Mouse (Mus musculus) hindbrain, embryonic 14.5 days (tissue): ENCODE measurements around the gene Prickle2. TPM values are rescaled to one million over a fixed set of nuclear protein-coding genes. Genes with fewer than 3 reads are reported as not detected.
A peak's percentile ranks its signal among the peaks of the same experiment; 100 is the strongest.

Source experiments
- ATAC-seq: fragments of 200-750 bp; cut with Nextera tagmentation; 2 replicates; pipeline ENCODE4 v1.8.0; 2017; ENCODE audit warnings: moderate number of reproducible peaks, mild to moderate bottlenecking, moderate TSS enrichment, moderate library complexity; ENCODE audit not compliant: low FRiP score
- DNase-seq: peaks from one replicate; pipeline ENCODE4 v3.0.0-alpha.2; 2015; ENCODE audit warnings: low spot score
- H3K27ac ChIP-seq: fragments of 300-500 bp; sonication (generic); 2 replicates; pipeline ENCODE4 v1.5.1; 2014; ENCODE audit warnings: mild to moderate bottlenecking, moderate library complexity
- H3K27me3 ChIP-seq: fragments of 300-500 bp; sonication (generic); 2 replicates; pipeline ENCODE4 v1.6.1; 2014; ENCODE audit warnings: mild to moderate bottlenecking, low read length, mixed read lengths; ENCODE audit not compliant: control insufficient read depth, insufficient read depth
- H3K36me3 ChIP-seq: fragments of 300-500 bp; sonication (generic); replicated peaks from 2 replicates; pipeline ENCODE4 v1.6.1; 2014; ENCODE audit not compliant: control insufficient read depth, insufficient read depth
- H3K4me1 ChIP-seq: fragments of 300-500 bp; sonication (generic); replicated peaks from 2 replicates; pipeline ENCODE4 v1.6.1; 2014; ENCODE audit warnings: antibody characterized with exemption, low read length, mixed read lengths; ENCODE audit not compliant: control insufficient read depth, insufficient read depth
- H3K4me2 ChIP-seq: fragments of 300-500 bp; sonication (generic); replicated peaks from 2 replicates; pipeline ENCODE4 v1.6.1; 2014; ENCODE audit warnings: mild to moderate bottlenecking, moderate library complexity
- H3K4me3 ChIP-seq: fragments of 300-500 bp; sonication (generic); replicated peaks from 2 replicates; pipeline ENCODE4 v1.5.1; 2014; ENCODE audit warnings: mild to moderate bottlenecking, low read length
- H3K9ac ChIP-seq: fragments of 300-500 bp; sonication (generic); 2 replicates; pipeline ENCODE4 v1.6.1; 2014
- H3K9me3 ChIP-seq: fragments of 300-500 bp; sonication (generic); 2 replicates; pipeline ENCODE4 v1.6.1; 2016; ENCODE audit warnings: low read length; ENCODE audit not compliant: control insufficient read depth
- WGBS: fragments of 180-500 bp; shearing (Covaris S2); extraction: QIAGEN DNeasy Blood & Tissue Kit; methylation state at CpG from one replicate; pipeline ENCODE4 v1.1.7; 2014; 5-methylcytosine and 5-hydroxymethylcytosine counted together
- polyA plus RNA-seq: library from polyadenylated mRNA; unstranded; fragments of >200 nt; fragmentation: Nextera tagmentation; extraction: Ambion mirVana; gene quantifications from 2 replicates; pipeline ENCODE4 v1.2.1, GENCODE M21; 2014

Gene Prickle2
- polyA plus RNA-seq: 18.6 and 20.2 TPM in 2 replicates

DNA sequence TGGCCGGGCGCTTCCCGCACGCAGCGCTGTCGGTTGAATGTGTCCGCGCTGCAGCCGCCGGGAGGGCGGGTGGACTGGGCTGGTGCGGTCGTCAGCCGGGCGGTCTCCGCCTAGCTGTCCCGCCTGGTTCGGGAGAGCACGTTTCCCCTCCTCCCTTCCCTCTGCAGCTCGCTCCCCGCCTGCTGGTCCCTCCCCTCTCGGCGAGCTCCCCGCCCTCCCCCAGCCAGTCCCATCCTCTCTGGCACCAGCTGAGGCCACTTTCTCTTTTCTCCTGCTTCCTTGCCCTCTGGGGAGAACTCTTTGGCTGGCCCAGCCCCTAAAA lies at the start of gene Prickle2:
Gene Prickle2, minus strand, starts transcription at position 11 of the 322 bp plus-strand sequence.
- Histone ChIP-seq H3K36me3 (0 out of 2 replicates have a peak, but pooled peaks cover 7% of the 10 kb centered on the region), H3K9ac (peak within 1 kb of the TSS; percentile 80), H3K4me2 (peak within 1 kb of the TSS; percentile 68), H3K4me1 (peaks cover 32% of the 10 kb centered on the region), H3K4me3 (peak within 1 kb of the TSS; percentile 82), H3K27me3 (no peaks in the 10 kb centered on the region), H3K9me3 (no peaks in the 10 kb centered on the region), H3K27ac (peak within 1 kb of the TSS; percentile 65)
- DNase-seq (peak; percentile 64), ATAC-seq (peak; percentile 92)
- 0% methylated on average over 13 of the region's 24 CpGs for whole genome bisulfite sequencing

DNA sequence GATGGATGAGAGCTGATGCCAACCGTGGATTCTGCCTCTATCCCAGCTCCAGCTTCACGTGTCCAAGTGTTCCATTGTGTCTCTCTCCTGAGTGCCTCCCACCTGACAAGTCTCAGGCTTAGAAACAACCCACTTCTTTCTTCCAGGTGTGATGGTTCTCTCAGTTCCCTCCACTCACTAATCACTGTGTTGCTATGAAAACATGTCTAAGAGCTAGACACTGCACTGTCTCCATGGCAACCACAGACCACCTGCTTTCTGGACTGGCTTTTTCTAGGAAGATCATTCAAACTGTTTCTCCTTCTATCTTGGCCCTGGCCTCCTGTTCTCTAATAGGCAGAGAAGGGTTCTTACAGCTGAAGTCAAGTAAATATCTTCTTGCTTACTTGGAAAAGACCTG lies 46.8 kb upstream of the Prickle2 start:
- Histone ChIP-seq H3K4me2 (no peak overlapping the region), H3K4me1 (no peaks in the 10 kb centered on the region), H3K36me3 (no peaks in the 10 kb centered on the region), H3K9me3 (no peaks in the 10 kb centered on the region), H3K9ac (no peak overlapping the region), H3K27me3 (no peaks in the 10 kb centered on the region), H3K4me3 (no peak overlapping the region), H3K27ac (no peak overlapping the region)
- no peak; the same call in 1 of the 2 replicates for ATAC-seq
- WGBS: 78% methylated on average over 2 of the region's 2 CpGs
- DNase-seq: no peak

DNA sequence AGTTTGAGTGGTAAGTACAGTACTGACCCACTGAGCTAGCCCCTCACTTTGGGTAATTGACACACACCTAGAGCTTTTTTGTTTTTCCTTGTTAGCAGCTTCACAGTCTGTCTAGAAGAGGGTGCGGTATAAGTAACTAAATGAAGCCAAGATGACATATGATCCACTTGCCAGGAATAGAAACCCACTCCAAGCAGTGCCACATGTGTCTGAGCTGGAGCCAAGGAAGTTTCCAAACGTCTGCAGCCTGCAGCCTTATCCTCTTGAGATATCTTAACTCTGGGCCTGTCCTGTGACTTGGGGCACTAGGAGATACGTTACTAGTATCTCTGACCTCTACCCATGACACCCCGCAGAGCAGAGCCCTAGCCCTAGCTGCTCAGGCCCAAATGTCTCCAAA lies 43.5 kb upstream of the Prickle2 start:
- Histone ChIP-seq H3K27ac (no peak overlapping the region), H3K4me3 (no peak overlapping the region), H3K4me2 (no peak overlapping the region), H3K36me3 (no peaks in the 10 kb centered on the region), H3K4me1 (no peaks in the 10 kb centered on the region), H3K9ac (no peak overlapping the region), H3K27me3 (no peaks in the 10 kb centered on the region), H3K9me3 (no peaks in the 10 kb centered on the region)
- ATAC-seq (no peak), DNase-seq (no peak)
- WGBS: 69% methylated on average over 4 of the region's 4 CpGs

DNA sequence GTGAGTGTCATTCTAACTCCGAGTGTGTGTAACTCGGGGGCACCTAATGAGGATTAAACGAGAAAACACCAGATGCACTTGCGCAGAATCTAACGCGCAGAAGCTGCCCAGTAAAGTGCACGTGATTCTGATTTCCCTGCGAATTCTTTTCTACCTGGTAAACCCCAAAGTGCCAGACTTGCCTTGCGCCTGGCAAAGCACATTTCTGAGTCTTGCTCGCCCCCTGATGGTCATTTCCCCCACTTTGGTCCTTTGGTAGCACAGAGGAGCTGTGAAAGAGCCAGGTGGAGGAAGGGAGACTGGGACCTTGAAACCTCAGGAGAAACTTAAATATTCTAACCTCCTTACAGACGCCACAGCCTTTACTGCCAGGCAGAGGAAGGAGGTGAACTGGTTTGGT lies 37.6 kb upstream of the Prickle2 start:
- 16% methylated on average over 11 of the region's 11 CpGs for WGBS
- Histone ChIP-seq H3K27me3 (no peaks in the 10 kb centered on the region), H3K4me1 (peaks cover 10% of the 10 kb centered on the region; the same call in 1 of the 2 replicates), H3K9me3 (no peaks in the 10 kb centered on the region), H3K9ac (no peak overlapping the region), H3K4me3 (no peak overlapping the region), H3K27ac (no peak overlapping the region), H3K4me2 (peak overlapping the region; percentile 34), H3K36me3 (no peaks in the 10 kb centered on the region)
- DNase-seq (peak; percentile 87), ATAC-seq (peak; percentile 59; the same call in 1 of the 2 replicates)

DNA sequence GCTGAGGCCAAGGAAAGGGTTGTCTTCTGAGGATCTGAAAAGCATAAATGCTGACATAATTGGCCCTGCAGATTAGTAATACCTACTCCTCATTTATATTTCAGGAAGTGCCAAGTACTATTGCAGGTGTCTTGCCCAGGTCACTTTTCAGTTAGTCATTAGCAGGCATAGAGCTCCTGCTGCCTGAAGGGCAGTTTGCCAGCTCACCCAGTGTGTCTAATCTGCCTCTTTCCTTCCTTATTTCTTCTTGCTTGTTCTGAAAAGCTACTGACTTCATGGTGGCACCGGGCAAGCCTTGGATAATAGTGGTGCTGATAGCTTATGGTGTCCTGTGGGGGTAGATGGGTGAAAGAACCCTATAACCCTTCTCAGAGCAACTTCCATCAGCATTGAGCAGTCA lies 31.2 kb upstream of the Prickle2 start:
- Histone ChIP-seq H3K9me3 (peaks cover 9% of the 10 kb centered on the region; the same call in 1 of the 2 replicates), H3K36me3 (no peaks in the 10 kb centered on the region), H3K9ac (no peak overlapping the region), H3K27ac (no peak overlapping the region), H3K4me2 (no peak overlapping the region), H3K4me3 (no peak overlapping the region), H3K4me1 (0 out of 2 replicates have a peak, but pooled peaks cover 2% of the 10 kb centered on the region), H3K27me3 (no peaks in the 10 kb centered on the region)
- 71% methylated on average over 1 of the region's 1 CpGs for WGBS
- ATAC-seq: no peak
- DNase-seq: no peak

DNA sequence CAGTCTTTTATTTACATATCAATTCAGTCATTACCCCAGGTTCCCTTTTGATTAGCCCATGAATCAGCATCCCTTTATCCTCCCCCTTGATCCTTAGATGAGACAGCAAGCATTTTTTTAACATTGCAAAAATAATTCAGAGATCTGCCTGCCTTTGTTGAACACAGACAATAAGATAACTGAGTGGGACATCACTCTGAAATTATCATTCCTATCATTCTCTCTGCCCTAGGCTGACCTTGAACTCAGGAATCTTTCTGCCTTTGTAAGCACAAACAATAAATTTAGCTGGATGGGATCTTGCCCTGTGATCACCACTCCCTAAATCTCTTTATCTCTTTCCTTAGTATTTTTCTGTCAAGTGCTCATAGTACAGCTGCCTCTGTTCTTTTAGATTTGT lies 27.7 kb upstream of the Prickle2 start:
- no peak overlapping the region for H3K4me2 ChIP-seq
- no peaks in the 10 kb centered on the region for H3K36me3 ChIP-seq
- ATAC-seq: no peak
- no peak overlapping the region for H3K4me3 ChIP-seq
- peaks cover 9% of the 10 kb centered on the region; the same call in 1 of the 2 replicates for H3K9me3 ChIP-seq
- H3K4me1 ChIP-seq: peaks cover under 1% of the 10 kb centered on the region; the same call in 1 of the 2 replicates
- DNase-seq: no peak
- no peaks in the 10 kb centered on the region for H3K27me3 ChIP-seq
- no peak overlapping the region for H3K27ac ChIP-seq
- H3K9ac ChIP-seq: no peak overlapping the region

DNA sequence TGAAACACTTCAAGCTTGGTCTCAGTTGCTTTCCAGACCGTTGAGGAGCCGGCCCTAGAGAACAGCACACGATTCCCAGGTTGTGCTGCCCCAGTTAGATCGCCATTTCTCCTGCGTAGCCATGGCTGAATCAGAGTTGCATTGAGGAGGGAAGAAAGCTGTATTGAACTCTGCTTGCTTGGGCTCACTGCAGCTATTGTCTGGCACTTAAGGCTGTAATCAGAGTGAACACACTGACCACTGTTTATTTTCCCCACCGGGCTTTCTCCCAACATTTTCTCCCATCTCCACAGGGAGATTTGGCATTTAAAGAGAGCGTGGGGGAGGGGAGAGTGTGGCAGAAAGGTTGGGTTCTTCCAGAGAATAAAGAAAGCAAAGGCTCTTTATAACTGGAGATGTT lies 22.6 kb upstream of the Prickle2 start:
- H3K27me3 ChIP-seq: no peaks in the 10 kb centered on the region
- H3K36me3 ChIP-seq: no peaks in the 10 kb centered on the region
- peak overlapping the region; percentile 71 for H3K27ac ChIP-seq
- H3K9ac ChIP-seq: no peak overlapping the region
- WGBS: 42% methylated on average over 7 of the region's 7 CpGs
- no peak overlapping the region for H3K4me3 ChIP-seq
- peaks cover 31% of the 10 kb centered on the region for H3K4me1 ChIP-seq
- DNase-seq (no peak), ATAC-seq (no peak; the same call in 1 of the 2 replicates)
- peak overlapping the region; percentile 0; the same call in 1 of the 2 replicates for H3K4me2 ChIP-seq
- no peaks in the 10 kb centered on the region; the same call in 1 of the 2 replicates for H3K9me3 ChIP-seq

DNA sequence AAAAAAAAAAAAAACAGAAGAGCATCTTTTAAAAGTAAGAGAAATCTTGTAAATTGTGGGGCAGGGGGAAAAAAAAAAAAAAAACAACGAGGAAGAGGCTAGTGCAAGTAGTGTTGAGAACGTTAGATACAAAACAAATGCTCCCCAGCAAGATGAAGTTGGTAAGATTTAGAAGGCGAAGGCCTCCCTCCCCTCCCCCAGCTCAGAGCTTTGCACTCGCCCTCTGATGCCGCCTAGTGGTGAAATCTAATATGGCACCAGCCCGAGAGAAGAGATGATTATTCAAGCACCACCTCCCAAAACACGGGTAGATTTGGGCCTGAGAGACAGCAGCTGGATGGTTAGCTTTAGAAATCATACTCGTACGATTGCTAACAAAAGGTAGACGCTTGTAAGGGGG lies 22.1 kb upstream of the Prickle2 start:
- Histone ChIP-seq H3K36me3 (no peaks in the 10 kb centered on the region), H3K4me1 (peaks cover 31% of the 10 kb centered on the region), H3K27ac (peak overlapping the region; percentile 71), H3K27me3 (no peaks in the 10 kb centered on the region), H3K9ac (no peak overlapping the region), H3K9me3 (no peaks in the 10 kb centered on the region), H3K4me2 (peak overlapping the region; percentile 0; the same call in 1 of the 2 replicates), H3K4me3 (no peak overlapping the region)
- ATAC-seq (no peak), DNase-seq (peak; percentile 91)
- WGBS: 4% methylated on average over 10 of the region's 10 CpGs

DNA sequence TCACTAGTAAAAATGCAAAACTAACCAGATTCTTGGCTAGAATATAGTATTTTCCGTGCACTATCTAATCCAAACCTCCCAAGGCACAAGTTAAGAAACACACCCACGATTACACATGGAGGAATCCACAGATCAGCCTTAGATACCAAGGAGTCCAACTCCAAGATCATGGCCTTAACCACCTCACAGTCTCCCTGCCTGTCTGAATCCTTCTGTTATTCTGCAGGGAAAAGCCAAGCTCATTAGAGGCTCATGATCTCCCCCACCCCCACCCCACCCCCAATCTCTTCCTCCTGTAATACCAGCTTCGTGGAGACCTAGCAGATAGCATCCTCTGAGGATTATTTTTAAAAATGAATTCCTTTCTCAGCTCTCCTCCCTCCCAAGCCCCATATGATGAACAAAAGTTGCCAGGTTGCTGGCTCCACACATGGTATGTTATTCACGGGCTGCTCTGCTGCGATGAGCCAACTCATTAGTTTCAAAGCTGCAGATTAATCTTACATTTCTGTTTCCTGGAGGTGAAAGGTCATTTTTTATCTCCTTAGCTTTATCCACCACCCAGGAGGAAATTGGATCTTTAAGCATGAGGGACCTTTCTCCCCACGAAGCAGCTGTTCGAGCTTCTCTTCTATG lies 21.5 kb upstream of the Prickle2 start:
- DNase-seq: peak; percentile 42
- H3K27ac ChIP-seq: 0 out of 2 replicates have a peak overlapping the region, but pooled peaks have one; percentile 49
- WGBS: 18% methylated on average over 7 of the region's 7 CpGs
- no peak overlapping the region for H3K9ac ChIP-seq
- no peak overlapping the region for H3K4me3 ChIP-seq
- no peaks in the 10 kb centered on the region for H3K9me3 ChIP-seq
- peaks cover 31% of the 10 kb centered on the region for H3K4me1 ChIP-seq
- ATAC-seq: no peak
- no peaks in the 10 kb centered on the region for H3K36me3 ChIP-seq
- H3K27me3 ChIP-seq: no peaks in the 10 kb centered on the region
- H3K4me2 ChIP-seq: no peak overlapping the region
